Mouse (Mus musculus) bone marrow macrophage, adult 2 months (primary cell): ENCODE measurements around the gene Fam193a.

Experiments used
- CTCF ChIP-seq: IDR thresholded peaks from 2 replicates; pipeline ENCODE4 v1.5.1; 2012; ENCODE audit warnings: low read depth, mild to moderate bottlenecking, low read length, moderate library complexity
- POLR2A ChIP-seq: IDR thresholded peaks from 2 replicates; pipeline ENCODE4 v1.6.1; 2012; ENCODE audit warnings: mild to moderate bottlenecking, low read depth, low read length, borderline replicate concordance

GRCm38 (mm10) chr5:34409002-34409401 is 39.3 kb downstream of the Fam193a start:
- TF ChIP-seq POLR2A (no peak), CTCF (no peak)
